Mouse (Mus musculus) spleen, postnatal 10 days (tissue): ENCODE measurements around the gene Hhat.

Experiments used
- DNase-seq, 2 experiments: peaks; one replicate each; pipeline ENCODE4 v3.0.0; 2021 to 2022; ENCODE audit warnings: low spot score in 2 of 2

The Hhat gene

DNA sequence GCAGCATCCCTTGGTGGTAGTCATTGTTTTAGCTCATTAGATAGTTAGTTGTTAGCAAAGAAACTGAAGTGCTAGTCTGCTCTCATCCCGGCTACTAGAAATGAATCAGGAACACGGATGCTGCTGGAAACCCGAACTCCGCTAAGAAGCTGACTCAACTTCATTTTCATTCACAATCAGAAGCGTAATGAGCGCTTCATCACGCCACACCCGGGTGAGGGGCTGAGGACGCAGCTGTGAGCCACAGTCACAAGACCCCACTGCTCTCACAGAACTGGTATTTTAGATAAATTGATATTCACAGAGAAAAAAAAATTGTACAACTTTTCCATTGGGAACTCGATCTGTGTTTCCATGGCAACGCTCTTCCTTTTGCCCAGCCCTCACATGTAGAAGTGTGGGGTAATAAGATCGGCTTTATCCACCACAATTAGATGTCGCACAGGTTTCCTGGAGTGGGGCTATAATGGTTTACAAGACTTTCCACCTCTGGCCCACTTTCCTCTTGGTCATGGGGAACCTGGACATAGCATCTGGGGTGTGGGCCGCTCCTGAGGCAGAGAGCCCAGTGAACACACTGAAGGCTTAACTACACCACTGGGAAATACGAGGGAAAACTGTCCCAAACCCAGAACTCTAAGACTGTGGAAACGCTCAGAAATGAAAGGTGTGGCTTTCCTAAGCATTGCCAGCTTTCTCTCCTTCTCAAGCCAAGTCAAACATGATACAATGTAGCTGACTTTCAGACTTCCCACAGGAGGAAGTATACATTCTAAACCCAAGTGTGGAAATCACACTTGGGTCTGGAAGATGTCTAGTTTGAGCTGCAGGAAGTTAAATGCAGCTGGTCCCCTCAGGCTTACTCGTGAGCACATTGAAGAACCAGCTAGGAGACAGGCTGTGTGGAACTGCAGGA is 14.3 kb upstream of the Hhat start:
- no peak for DNase-seq

GRCm38 (mm10) chr1:192784374-192784773 is 13.4 kb upstream of the Hhat start:
- DNase-seq, result peak in 1 of 2 experiments; percentile 37

DNA sequence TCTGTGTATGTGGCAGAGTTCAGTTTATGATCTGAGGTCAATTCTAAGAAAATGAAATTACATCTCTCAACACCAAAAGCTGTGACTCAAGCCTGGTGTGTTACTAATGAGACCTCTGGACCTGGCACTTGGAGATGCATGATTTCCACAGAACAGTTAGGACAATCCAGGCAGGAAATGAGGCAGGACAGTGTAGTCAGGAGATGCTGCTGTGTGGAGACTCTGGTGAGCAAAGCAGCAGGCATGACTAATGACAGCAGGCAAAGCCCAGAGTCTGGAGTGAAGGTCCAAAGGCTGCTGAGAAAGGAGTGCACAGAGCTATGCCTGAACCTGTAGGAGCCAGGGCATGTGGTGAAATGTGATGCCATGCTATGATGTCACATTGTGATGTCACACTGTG is 10.2 kb upstream of the Hhat start:
- DNase-seq, result no peak

- DNase-seq, result no peak
Measured at GRCm38 (mm10) chr1:192778869-192779514, 8.0 kb upstream of the Hhat start.

DNA sequence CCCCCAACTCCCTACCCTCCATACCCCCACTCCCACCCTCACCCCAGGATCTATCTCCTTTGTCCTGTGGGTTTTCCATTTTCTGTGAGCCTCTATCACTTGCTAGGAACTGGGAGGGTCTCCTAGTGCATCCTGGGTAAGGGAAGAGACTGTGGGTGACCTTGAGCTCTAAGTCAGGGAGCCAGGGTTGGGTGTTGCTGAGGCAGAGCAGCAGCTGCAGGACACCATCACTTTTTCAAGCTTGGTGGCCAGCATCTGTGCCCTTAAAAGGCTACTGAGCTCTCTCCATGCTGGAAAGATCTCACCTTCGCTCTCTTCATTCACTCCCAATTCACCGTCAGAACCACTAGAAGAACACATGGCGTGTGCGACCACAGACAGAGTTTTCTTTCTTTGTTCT is 7.2 kb upstream of the Hhat start:
- no peak for DNase-seq

GRCm38 (mm10) chr1:192770130-192770494 is 911 bp downstream of the Hhat start:
- DNase-seq, result no peak

DNA sequence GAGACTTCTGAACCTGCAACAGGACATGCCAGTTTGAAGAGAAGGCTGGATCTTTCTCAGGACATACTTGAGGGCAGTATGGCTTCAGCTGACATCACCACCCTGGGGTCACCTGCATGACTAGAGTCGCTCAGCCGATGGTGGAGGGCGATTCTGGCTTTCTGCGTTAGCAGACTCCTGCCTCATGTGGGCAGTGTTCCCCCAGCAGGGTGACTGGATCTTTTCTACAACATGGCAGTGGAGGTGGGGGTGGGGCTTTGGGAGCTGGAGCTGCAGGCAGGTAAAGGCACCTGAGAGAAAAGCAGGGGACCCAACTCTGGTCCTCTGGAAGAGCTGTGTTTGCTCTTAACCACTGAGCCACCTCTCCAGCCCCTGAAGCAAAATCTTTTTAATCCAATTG is 5.5 kb downstream of the Hhat start:
- no peak for DNase-seq

DNA sequence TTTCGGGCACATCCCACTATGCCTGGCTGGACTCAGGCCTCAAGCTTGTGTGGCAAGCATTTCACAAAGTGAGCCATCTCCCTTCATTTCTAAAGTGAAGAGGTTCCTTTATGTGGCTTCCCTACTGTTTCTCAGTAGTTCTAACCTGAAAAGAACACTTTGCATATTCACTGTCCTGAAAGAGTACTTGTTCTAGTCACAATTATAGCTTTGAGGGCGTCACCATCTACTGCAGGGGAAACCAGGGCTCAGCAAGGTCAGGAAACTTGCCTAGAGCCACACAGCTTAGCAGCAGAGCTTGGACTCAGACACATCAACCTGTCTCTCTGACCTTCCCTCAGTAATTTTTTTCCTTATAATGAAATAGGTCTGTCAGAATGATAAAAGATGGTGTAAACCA is 6.5 kb downstream of the Hhat start:
- DNase-seq, result no peak

DNA sequence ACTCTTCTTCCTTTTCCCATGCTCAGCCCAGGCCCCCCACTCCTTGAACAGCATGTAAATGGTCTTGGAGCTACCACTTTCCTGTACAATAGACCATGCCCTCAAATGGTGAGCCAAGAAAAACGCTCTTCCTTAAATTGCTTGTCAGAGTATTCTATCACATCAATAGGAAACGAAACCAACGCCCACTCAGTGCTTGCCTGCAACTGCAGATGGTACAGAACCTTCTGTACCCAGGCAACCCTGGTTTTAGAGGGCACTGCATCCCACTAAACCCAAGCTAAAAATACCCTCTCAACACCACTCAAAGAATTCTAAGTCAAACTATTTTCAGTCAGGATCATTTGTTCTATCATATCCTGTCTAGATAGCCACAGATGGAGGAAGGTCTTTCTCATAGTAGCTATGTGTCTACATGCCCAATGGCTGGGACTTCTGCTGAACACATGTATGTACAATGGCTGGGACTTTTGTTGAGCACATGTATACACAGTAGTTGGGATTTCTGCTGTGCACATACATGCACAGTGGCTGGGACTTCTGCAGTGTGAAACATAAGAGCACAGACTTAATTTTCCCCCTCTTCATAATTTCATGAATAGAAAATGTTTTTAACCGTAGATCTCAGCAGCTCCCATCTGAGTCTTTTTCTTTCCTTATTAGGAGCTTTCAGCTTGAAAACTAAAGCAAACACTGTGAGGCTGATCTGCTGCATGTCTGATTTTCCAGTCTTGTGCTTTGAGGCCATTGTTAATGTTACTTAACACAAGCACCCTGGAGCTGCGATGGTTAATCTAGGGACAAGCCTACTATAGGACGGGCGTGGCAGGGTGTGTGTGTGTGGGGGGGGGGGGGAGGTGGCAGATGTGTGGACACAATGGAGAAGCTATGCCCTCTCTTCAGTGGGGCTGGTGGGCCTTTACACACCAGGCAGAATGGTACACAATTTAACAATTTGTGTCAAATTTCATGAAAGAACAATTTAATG is 7.8 kb downstream of the Hhat start:
- peak in 1 of 2 experiments; percentile 56 for DNase-seq

DNA sequence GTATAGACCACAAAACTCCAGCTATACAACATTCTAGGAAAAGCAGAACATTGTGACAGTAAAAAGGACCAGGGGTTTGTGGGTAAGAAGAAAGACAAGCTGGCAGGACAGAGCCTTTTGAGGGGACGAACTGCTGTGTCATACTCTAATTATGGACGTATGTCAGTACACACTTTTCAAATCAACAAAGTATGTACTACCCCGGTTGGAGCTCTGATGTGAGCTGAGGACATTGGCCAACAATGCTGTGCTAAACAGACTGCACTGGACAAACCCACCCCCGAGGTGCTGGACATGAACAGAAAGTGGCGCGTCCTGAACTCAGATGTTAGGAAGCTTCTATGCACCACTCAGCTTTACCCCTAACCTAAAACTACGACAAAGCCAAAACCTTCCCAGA is 14.3 kb downstream of the Hhat start:
- no peak for DNase-seq

GRCm38 (mm10) chr1:192755685-192756606 is 15.1 kb downstream of the Hhat start:
- DNase-seq, result no peak

GRCm38 (mm10) chr1:192755246-192755645 is 15.8 kb downstream of the Hhat start:
- no peak for DNase-seq

GRCm38 (mm10) chr1:192754268-192754667 is 16.8 kb downstream of the Hhat start:
- no peak for DNase-seq

GRCm38 (mm10) chr1:192752659-192753601 is 18.1 kb downstream of the Hhat start:
- DNase-seq, result peak in 1 of 2 experiments; percentile 53

GRCm38 (mm10) chr1:192750042-192750437 is 21.0 kb downstream of the Hhat start:
- no peak for DNase-seq

- no peak for DNase-seq
Measured at GRCm38 (mm10) chr1:192749270-192750041, 21.6 kb downstream of the Hhat start.

DNA sequence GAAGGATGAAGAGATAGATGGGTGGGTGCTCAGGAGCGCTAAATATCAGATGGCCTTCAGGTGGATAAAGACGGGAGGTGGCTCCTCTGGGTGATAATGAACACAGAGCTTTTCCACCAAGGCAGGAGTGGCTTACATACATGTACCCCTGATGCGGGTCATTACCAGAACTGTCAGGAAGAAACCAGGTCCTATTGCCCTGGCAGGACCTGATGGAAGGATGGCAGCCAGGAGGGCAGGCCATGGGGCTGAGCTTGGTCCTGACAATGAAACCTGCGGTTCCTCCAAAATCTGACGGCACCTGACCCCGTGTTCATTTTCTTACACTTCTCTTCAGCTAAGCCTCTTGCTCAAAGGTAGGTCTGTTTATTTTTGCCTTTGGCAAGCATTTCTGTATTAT is 24.8 kb downstream of the Hhat start:
- no peak for DNase-seq

DNA sequence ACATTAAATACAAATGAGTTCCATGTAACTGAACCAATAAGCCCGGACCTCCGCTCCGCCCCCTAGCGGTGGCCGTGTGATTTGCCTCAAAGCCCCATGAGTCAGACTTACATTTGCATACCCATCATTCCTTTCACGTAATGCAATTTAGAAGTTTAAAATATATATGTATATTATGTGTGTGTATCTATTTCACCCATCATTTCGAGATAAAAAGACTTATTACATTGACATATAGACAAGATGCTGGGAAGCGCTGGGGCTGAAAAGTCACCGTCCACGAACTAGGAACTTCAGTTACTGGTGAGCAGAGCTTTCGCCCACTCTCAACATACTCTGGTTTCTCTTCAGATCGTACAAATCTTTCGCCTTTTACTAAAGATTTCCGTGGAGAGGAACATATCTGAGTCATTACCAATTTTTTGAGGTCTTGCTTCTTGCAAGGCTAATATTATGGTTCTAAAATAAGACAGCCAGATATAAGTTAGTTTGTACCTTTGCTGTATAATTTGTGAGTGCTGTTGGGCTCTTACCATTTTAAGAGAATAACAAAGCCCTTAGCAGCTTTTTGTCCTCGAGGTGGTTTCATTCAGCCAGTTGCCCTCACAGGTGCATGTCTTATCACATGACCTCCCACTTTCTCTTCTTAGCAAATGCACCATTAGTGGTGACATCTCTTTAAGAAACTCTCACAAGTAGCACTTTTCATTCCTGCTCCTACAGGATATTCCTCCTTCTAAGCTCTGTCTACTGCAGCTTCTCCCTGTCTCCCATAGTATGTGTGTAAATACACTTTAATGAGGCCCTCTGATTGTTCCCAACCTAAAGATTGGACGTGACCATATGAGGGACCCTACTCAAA is 25.6 kb downstream of the Hhat start:
- DNase-seq, result peak; percentile 53 to 86
